Mouse (Mus musculus): ENCODE data around the gene Rnf44. TPM values are rescaled to one million over a fixed set of nuclear protein-coding genes. Genes with fewer than 3 reads are reported as not detected.
A peak's percentile ranks its signal among the peaks of the same experiment; 100 is the strongest.

Rnf44 gene
- polyA plus RNA-seq, 1 experiment, result 96.2 TPM

DNA sequence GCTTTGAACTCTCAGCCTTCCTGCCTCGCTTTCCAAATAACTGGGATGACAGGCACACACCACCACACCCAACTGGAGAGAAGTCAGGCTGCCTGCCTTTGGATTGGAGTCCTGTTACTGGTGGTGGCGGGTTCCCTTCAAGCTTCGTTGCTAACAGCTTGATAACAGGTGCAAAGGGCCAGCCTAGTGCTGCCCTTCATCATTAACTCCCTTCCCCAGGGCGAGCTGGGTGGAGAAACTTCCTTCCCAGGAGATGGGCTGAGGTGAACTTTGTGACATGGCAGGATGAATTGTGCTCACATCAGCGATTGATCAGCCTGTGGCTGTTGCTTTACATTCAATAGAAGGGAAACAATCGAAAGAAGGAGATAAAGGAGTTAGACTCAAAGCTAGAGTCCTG, 11.2 kb upstream of the Rnf44 start:
- Histone ChIP-seq H3K27ac (ENCODE audit: insufficient read depth, low read depth, low read length) (no peak overlapping the region), H3K4me3 (ENCODE audit: insufficient read depth, low read length) (no peak overlapping the region), H3K4me1 (ENCODE audit: control insufficient read depth, insufficient read depth, low read length) (peaks cover 8% of the 10 kb centered on the region)
- TF ChIP-seq POLR2A (IDR thresholded peaks at IDR 0.05; ENCODE audit: borderline replicate concordance, low read depth, low read length) (no peak), CTCF (IDR thresholded peaks at IDR 0.05; ENCODE audit: low read depth, low read length) (no peak)

- H3K27ac ChIP-seq (ENCODE audit: insufficient read depth, low read depth, low read length), result no peak overlapping the region
- H3K4me1 ChIP-seq (ENCODE audit: control insufficient read depth, insufficient read depth, low read length), result peaks cover 8% of the 10 kb centered on the region
- H3K4me3 ChIP-seq (ENCODE audit: insufficient read depth, low read length), result no peak overlapping the region
- no peak for TF ChIP-seq CTCF (IDR thresholded peaks at IDR 0.05; ENCODE audit: low read depth, low read length)
- no peak for TF ChIP-seq POLR2A (IDR thresholded peaks at IDR 0.05; ENCODE audit: borderline replicate concordance, low read depth, low read length)
Observed at GRCm38 (mm10) chr13:54702507-54702906, 8.8 kb upstream of the Rnf44 start.

DNA sequence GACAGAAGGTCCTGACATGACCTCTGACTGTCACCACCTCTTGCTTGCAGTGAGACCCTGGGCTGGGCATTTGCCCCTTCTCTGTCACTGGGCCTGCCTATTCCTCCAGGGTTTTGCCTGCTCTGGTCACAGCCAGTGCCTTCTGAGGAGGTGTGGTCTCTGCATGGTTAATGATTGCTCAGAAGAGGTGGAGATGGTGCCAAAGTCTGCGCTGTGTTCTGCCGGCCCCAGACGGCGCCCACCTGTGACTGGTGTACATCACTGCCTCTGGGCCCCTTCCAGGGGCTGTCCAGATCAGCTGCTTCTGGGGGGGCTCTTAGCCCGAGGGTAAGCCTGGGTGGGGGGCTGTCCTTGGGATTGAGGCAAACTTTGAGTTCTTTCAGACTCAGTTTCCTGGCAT, 7.5 kb upstream of the Rnf44 start, which contains the start of gene Cdhr2:
Gene Cdhr2, plus strand, starts transcription at position 219 of the 400 bp plus-strand sequence.
- Histone ChIP-seq H3K27ac (ENCODE audit: insufficient read depth, low read depth, low read length) (no peak within 1 kb of the TSS), H3K4me1 (ENCODE audit: control insufficient read depth, insufficient read depth, low read length) (peaks cover 8% of the 10 kb centered on the region), H3K4me3 (ENCODE audit: insufficient read depth, low read length) (no peak within 1 kb of the TSS)
- TF ChIP-seq POLR2A (IDR thresholded peaks at IDR 0.05; ENCODE audit: borderline replicate concordance, low read depth, low read length) (no peak), CTCF (IDR thresholded peaks at IDR 0.05; ENCODE audit: low read depth, low read length) (no peak)

- TF ChIP-seq POLR2A (IDR thresholded peaks at IDR 0.05; ENCODE audit: borderline replicate concordance, low read depth, low read length), result no peak
- TF ChIP-seq CTCF (IDR thresholded peaks at IDR 0.05; ENCODE audit: low read depth, low read length), result no peak
- Histone ChIP-seq H3K4me1 (ENCODE audit: control insufficient read depth, insufficient read depth, low read length) (peaks cover 17% of the 10 kb centered on the region), H3K4me3 (ENCODE audit: insufficient read depth, low read length) (no peak overlapping the region), H3K27ac (ENCODE audit: insufficient read depth, low read depth, low read length) (no peak overlapping the region)
Observed at GRCm38 (mm10) chr13:54695479-54696230, 1.9 kb upstream of the Rnf44 start.

DNA sequence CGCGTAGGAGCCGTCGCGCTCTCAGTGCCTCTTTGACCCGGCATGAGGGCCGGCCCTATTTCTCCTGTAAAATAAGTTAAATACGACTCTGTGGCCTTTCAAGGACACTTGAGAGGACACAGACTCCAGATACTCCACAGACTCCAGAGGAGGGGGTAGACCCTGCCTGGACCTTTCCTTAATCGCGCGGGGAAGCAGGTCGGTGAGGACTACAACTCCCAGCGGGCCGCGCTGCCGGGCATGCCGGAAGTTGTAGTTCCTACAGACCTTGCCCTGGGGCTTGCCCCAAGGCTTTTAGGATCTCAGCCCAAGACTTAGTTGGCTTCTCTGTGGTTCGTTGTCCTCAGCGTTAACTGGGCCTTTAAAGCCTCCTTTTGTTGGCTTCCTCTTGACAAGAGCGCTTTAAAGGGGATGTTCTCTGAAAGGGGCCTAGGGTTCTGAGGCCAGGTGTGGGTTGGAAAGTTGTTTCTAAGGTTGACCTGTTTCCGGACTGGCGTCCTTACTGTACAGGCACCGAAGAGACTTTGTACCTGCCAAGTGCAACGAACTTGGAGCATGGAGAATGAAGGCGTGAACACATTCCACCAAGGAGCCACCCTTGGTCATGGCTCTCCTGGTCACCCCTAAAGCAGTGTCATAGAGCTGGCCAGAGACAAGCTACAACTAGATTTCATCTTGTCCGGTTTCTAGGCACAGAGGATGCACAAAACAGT, 797 bp upstream of the Rnf44 start:
- H3K4me1 ChIP-seq (ENCODE audit: control insufficient read depth, insufficient read depth, low read length), result peaks cover 23% of the 10 kb centered on the region
- TF ChIP-seq CTCF (IDR thresholded peaks at IDR 0.05; ENCODE audit: low read depth, low read length) (no peak), POLR2A (IDR thresholded peaks at IDR 0.05; ENCODE audit: borderline replicate concordance, low read depth, low read length) (no peak)
- H3K4me3 ChIP-seq (ENCODE audit: insufficient read depth, low read length), result peak overlapping the region; percentile 72
- peak overlapping the region; percentile 95 for H3K27ac ChIP-seq (ENCODE audit: insufficient read depth, low read depth, low read length)

DNA sequence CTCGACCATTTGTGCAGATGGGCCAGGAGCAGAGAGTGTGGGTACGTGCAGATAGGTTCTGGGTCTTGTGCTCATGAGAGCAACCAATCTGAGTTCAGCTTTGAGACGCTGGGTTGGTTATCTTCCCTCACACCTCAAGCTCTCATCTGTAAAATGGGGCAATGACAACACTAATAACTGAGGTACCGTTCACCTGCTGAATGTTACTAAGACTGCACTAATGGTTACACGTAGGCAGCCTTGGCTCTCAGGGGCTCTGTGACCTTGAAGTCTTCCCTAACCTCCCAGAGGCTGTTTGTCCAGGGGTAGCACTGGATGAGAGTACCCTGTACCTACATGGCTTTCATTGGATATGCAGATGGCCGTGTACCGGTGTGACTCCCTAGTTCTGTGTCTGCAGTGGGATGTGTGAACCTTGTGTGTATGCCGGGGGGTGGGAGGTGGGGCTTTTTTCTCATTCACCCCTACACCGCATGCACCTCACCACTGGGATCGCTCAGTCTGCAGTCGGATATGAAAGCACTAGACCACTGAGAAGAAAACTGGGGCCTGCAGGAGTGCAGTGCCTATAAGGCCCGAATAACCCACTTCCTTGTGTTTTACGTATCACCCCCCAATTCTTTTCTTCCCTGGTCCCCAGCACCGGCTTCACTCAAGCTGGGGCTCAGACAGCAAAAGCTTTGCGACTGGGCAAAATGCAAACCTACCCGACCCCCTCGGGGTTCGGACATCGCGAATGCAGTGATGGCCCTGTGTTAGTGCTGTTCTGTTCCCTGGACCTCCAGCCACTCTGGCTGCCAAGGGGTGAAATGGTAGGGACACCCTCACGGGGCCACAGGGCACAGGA, 773 bp downstream of the Rnf44 start:
- TF ChIP-seq POLR2A (IDR thresholded peaks at IDR 0.05; ENCODE audit: borderline replicate concordance, low read depth, low read length), result no peak
- no peak for TF ChIP-seq CTCF (IDR thresholded peaks at IDR 0.05; ENCODE audit: low read depth, low read length)

GRCm38 (mm10) chr13:54691737-54692136, 2.0 kb downstream of the Rnf44 start:
- Histone ChIP-seq H3K4me1 (ENCODE audit: control insufficient read depth, insufficient read depth, low read length) (peaks cover 23% of the 10 kb centered on the region), H3K27ac (ENCODE audit: insufficient read depth, low read depth, low read length) (no peak overlapping the region; the same call in 1 of the 2 replicates), H3K4me3 (ENCODE audit: insufficient read depth, low read length) (peak overlapping the region; percentile 93)
- TF ChIP-seq CTCF (IDR thresholded peaks at IDR 0.05; ENCODE audit: low read depth, low read length) (no peak), POLR2A (IDR thresholded peaks at IDR 0.05; ENCODE audit: borderline replicate concordance, low read depth, low read length) (no peak)

More for the DNA sequence above, 773 bp downstream of the Rnf44 start:
- peak overlapping the region; percentile 93 for H3K4me3 ChIP-seq (ENCODE audit: insufficient read depth, low read length)
- H3K27ac ChIP-seq (ENCODE audit: insufficient read depth, low read depth, low read length), result peak overlapping the region; percentile 80
- peaks cover 23% of the 10 kb centered on the region for H3K4me1 ChIP-seq (ENCODE audit: control insufficient read depth, insufficient read depth, low read length)

DNA sequence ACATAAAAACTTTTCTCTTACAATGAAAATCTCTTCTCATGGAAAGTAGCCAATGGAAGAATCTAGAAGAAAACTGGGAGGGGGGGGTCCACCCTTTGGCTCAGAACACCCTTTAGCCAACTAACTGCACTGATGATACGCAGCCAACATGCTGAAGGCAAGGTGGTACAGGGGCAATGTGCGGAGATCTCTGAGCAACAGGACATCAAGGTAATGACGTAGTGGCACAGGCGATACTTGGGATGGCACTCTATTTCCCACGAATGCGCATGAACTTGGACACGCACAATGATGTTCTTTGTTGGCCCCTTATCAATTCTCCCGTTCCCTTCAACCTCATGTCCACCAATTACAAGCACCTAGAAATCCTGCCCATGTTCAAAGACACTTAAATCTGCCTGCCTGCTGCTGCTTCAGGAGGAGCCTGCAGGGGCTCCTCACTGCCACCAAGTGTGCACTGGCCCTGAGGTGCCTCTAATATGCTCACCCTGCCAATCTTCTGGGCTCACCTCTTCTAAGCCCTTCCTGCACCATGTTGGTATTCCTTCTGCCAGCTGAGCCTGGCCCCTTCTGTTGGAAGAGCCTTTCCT, 3.5 kb downstream of the Rnf44 start:
- no peak overlapping the region for H3K4me3 ChIP-seq (ENCODE audit: insufficient read depth, low read length)
- TF ChIP-seq CTCF (IDR thresholded peaks at IDR 0.05; ENCODE audit: low read depth, low read length) (no peak), POLR2A (IDR thresholded peaks at IDR 0.05; ENCODE audit: borderline replicate concordance, low read depth, low read length) (no peak)
- peaks cover 29% of the 10 kb centered on the region for H3K4me1 ChIP-seq (ENCODE audit: control insufficient read depth, insufficient read depth, low read length)
- no peak overlapping the region for H3K27ac ChIP-seq (ENCODE audit: insufficient read depth, low read depth, low read length)
